Mouse (Mus musculus) ES-E14 (cell line): ENCODE data around the gene Rrnad1. TPM values are rescaled to one million over a fixed set of nuclear protein-coding genes. Genes with fewer than 3 reads are reported as not detected.
A peak's percentile ranks its signal among the peaks of the same experiment; 100 is the strongest.
"Not testable (repeated sequence)": the region's sequence is repeated elsewhere in the genome, so short reads cannot be mapped to it uniquely, and the experiment has no call there.

ENCODE experiments used
- DNase-seq: peaks from one replicate; pipeline ENCODE4 v3.0.0-alpha.2; 2013; ENCODE audit warnings: low read depth, low spot score
- H3K27ac ChIP-seq: 2 replicates; pipeline ENCODE4 v1.5.1; 2012; ENCODE audit warnings: low read depth, mild to moderate bottlenecking, low read length, moderate library complexity, mixed read lengths; ENCODE audit not compliant: poor library complexity, insufficient read depth, severe bottlenecking
- H3K36me3 ChIP-seq: 2 replicates; pipeline ENCODE4 v1.6.1; 2012; ENCODE audit warnings: mild to moderate bottlenecking, low read length, moderate library complexity, mixed read lengths; ENCODE audit not compliant: control insufficient read depth, poor library complexity, insufficient read depth, severe bottlenecking
- H3K4me1 ChIP-seq, 2 experiments: fragments of 150-350 bp in 1 of 2; sonication (generic) in 1 of 2; 2 replicates each; pipeline ENCODE4 v1.6.1; 2012; ENCODE audit warnings: low read length in 2 of 2, mild to moderate bottlenecking in 1 of 2, mixed read lengths in 1 of 2; ENCODE audit not compliant: control insufficient read depth in 2 of 2, insufficient read depth in 2 of 2, poor library complexity in 1 of 2
- H3K4me3 ChIP-seq, 2 experiments: fragments of 150-350 bp in 1 of 2; sonication (generic) in 1 of 2; 2 replicates each; pipeline ENCODE4 v1.5.1; 2012; ENCODE audit warnings: low read length in 2 of 2, low read depth in 1 of 2, mild to moderate bottlenecking in 1 of 2, mixed read lengths in 1 of 2; ENCODE audit not compliant: insufficient read depth in 1 of 2, poor library complexity in 1 of 2, severe bottlenecking in 1 of 2
- H3K9ac ChIP-seq: 2 replicates; pipeline ENCODE4 v1.6.1; 2012; ENCODE audit warnings: low read depth, mild to moderate bottlenecking, low read length, mixed read lengths; ENCODE audit not compliant: poor library complexity, insufficient read depth, severe bottlenecking
- H3K9me3 ChIP-seq: fragments of 150-350 bp; sonication (generic); 2 replicates; pipeline ENCODE4 v1.6.1; 2012; ENCODE audit warnings: low read depth, mild to moderate bottlenecking, low read length; ENCODE audit not compliant: control insufficient read depth, insufficient read depth
- CHD2 ChIP-seq: IDR thresholded peaks from 2 replicates; pipeline ENCODE4 v1.6.1; 2014; ENCODE audit warnings: mild to moderate bottlenecking, low read depth, low read length, inconsistent platforms
- HCFC1 ChIP-seq: IDR thresholded peaks from 2 replicates; pipeline ENCODE4 v1.6.1; 2012; ENCODE audit warnings: low read length, inconsistent platforms, borderline replicate concordance; ENCODE audit not compliant: insufficient read depth
- MAFK ChIP-seq: IDR thresholded peaks from 2 replicates; pipeline ENCODE4 v1.6.1; 2014; ENCODE audit warnings: mild to moderate bottlenecking, low read depth, low read length, inconsistent platforms; ENCODE audit not compliant: insufficient read depth
- ZC3H11A ChIP-seq: IDR thresholded peaks from 2 replicates; pipeline ENCODE4 v1.6.1; 2012; ENCODE audit warnings: low read depth, mild to moderate bottlenecking, inconsistent platforms, low read length, borderline replicate concordance
- ZNF384 ChIP-seq: IDR thresholded peaks from 2 replicates; pipeline ENCODE4 v1.6.1; 2012; ENCODE audit warnings: low read depth, low read length, inconsistent platforms
- in situ Hi-C, 2 experiments: fragments of 600-800 bp; cut with MboI; formaldehyde crosslinking; loops; one replicate each; pipeline ENCODE4 v1.15.1; 2025; ENCODE audit warnings: low sequenced_read_pairs in 2 of 2, inconsistent platforms in 1 of 2; ENCODE audit not compliant: unreplicated experiment in 2 of 2
- total RNA-seq: library from RNA; depleted of rRNA; stranded (reverse); fragments of 300-350 nt; gene quantifications from 2 replicates; pipeline ENCODE4 v1.2.3, GENCODE M21; 2012

The Rrnad1 gene
- total RNA-seq, 1 experiment, result 22.0 TPM

GRCm38 (mm10) chr3:87906981-87907857 is 23.3 kb downstream of the Rrnad1 start:
- peaks cover 6% of the 10 kb centered on the region; the same call in 1 of the 2 replicates for H3K36me3 ChIP-seq
- in situ Hi-C loops, result no loop called here
- DNase-seq, result peak; percentile 38
- TF ChIP-seq CHD2 (no peak), HCFC1 (no peak), ZC3H11A (no peak), ZNF384 (no peak), MAFK (no peak)
- H3K9me3 ChIP-seq, result no peaks in the 10 kb centered on the region
- peak overlapping the region; percentile 79 to 97 for H3K4me3 ChIP-seq
- peak overlapping the region; percentile 100 for H3K9ac ChIP-seq
- peaks cover 9 to 10% of the 10 kb centered on the region in 2 experiments for H3K4me1 ChIP-seq
- H3K27ac ChIP-seq, result peak overlapping the region; percentile 95

GRCm38 (mm10) chr3:87906601-87906980 is 23.9 kb downstream of the Rrnad1 start:
- TF ChIP-seq CHD2, result no peak
- no peak for TF ChIP-seq ZNF384
- TF ChIP-seq ZC3H11A, result no peak
- TF ChIP-seq HCFC1, result no peak
- TF ChIP-seq MAFK, result no peak
- in situ Hi-C loops, result no loop called here
- no peak for DNase-seq
- peak overlapping the region; percentile 95 for H3K27ac ChIP-seq
- peak overlapping the region; percentile 100 for H3K9ac ChIP-seq
- H3K4me1 ChIP-seq, result peaks cover 5 to 8% of the 10 kb centered on the region in 2 experiments; a peak in 3 of 4 replicates
- H3K36me3 ChIP-seq, result peaks cover 5% of the 10 kb centered on the region; the same call in 1 of the 2 replicates
- H3K9me3 ChIP-seq, result no peaks in the 10 kb centered on the region
- peak overlapping the region; percentile 79 to 97 for H3K4me3 ChIP-seq

- in situ Hi-C loops, result no loop called here
- Histone ChIP-seq H3K27ac (peak within 1 kb of the TSS; percentile 95), H3K4me1 (peaks cover 3 to 4% of the 10 kb centered on the region in 2 experiments; a peak in 2 of 4 replicates), H3K9ac (peak within 1 kb of the TSS; percentile 100), H3K9me3 (no peaks in the 10 kb centered on the region), H3K36me3 (peaks cover 2% of the 10 kb centered on the region; the same call in 1 of the 2 replicates), H3K4me3 (peak within 1 kb of the TSS; percentile 79 to 97)
- peak; percentile 91 for DNase-seq
- TF ChIP-seq ZC3H11A, result no peak
- peak; percentile 85 for TF ChIP-seq HCFC1
Observed at GRCm38 (mm10) chr3:87905880-87906485, 24.5 kb downstream of the Rrnad1 start, which contains the start of gene Hdgf. Hdgf (plus strand) TSS chr3:87906321.

- Histone ChIP-seq H3K27ac (no peak overlapping the region), H3K9me3 (no peaks in the 10 kb centered on the region), H3K4me3 (no peak overlapping the region), H3K9ac (peak overlapping the region; percentile 47), H3K36me3 (no peaks in the 10 kb centered on the region), H3K4me1 (peaks cover 3 to 4% of the 10 kb centered on the region in 2 experiments; a peak in 2 of 4 replicates)
- TF ChIP-seq CHD2 (no peak), MAFK (no peak), ZC3H11A (no peak), ZNF384 (no peak), HCFC1 (no peak)
- in situ Hi-C loops, result no loop called here
- DNase-seq, result no peak
Observed at GRCm38 (mm10) chr3:87903821-87904220, 26.7 kb downstream of the Rrnad1 start.

GRCm38 (mm10) chr3:87901959-87902358 is 28.6 kb downstream of the Rrnad1 start:
- H3K4me1 ChIP-seq, H3K9ac ChIP-seq, in situ Hi-C loops, DNase-seq, H3K36me3 ChIP-seq, H3K27ac ChIP-seq, H3K4me3 ChIP-seq, H3K9me3 ChIP-seq: not testable (repeated sequence)
